Mouse (Mus musculus) liver, embryonic 15.5 days (tissue): ENCODE measurements at regions not wholly inside any gene's neighbourhood (a gene's known extent, or its start where the extent isn't known, plus 50 kb on each side); places are given as distances from the start of the nearest gene placed in this dataset.

Experiments
- ATAC-seq: fragments of 200-750 bp; cut with Nextera tagmentation; 2 replicates; pipeline ENCODE4 v1.8.0; 2017; ENCODE audit warnings: moderate number of reproducible peaks, mild to moderate bottlenecking, moderate library complexity; ENCODE audit not compliant: insufficient read depth
- H3K27ac ChIP-seq: fragments of 300-500 bp; sonication (generic); replicated peaks from 2 replicates; pipeline ENCODE4 v1.5.1; 2015; ENCODE audit warnings: mild to moderate bottlenecking, inconsistent platforms
- H3K27me3 ChIP-seq: fragments of 300-500 bp; sonication (generic); 2 replicates; pipeline ENCODE4 v1.6.1; 2015; ENCODE audit warnings: mild to moderate bottlenecking, inconsistent platforms
- H3K36me3 ChIP-seq: fragments of 300-500 bp; sonication (generic); replicated peaks from 2 replicates; pipeline ENCODE4 v1.6.1; 2015; ENCODE audit warnings: moderate library complexity, mild to moderate bottlenecking, inconsistent platforms
- H3K4me1 ChIP-seq: fragments of 300-500 bp; sonication (generic); replicated peaks from 2 replicates; pipeline ENCODE4 v1.6.1; 2015; ENCODE audit warnings: inconsistent platforms
- H3K4me2 ChIP-seq: fragments of 300-500 bp; sonication (generic); 2 replicates; pipeline ENCODE4 v1.6.1; 2015; ENCODE audit warnings: moderate library complexity, mild to moderate bottlenecking, inconsistent platforms
- H3K4me3 ChIP-seq: fragments of 300-500 bp; sonication (generic); replicated peaks from 2 replicates; pipeline ENCODE4 v1.5.1; 2015; ENCODE audit warnings: mild to moderate bottlenecking, inconsistent platforms
- H3K9ac ChIP-seq: fragments of 300-500 bp; sonication (generic); 2 replicates; pipeline ENCODE4 v1.6.1; 2015; ENCODE audit warnings: moderate library complexity, mild to moderate bottlenecking, inconsistent platforms
- H3K9me3 ChIP-seq: fragments of 300-500 bp; sonication (generic); replicated peaks from 2 replicates; pipeline ENCODE4 v1.6.1; 2016; ENCODE audit warnings: inconsistent platforms
- whole genome bisulfite sequencing: fragments of 180-500 bp; shearing (Covaris S2); methylation state at CpG from one replicate; pipeline ENCODE4 v1.1.7; 2015; ENCODE audit warnings: mixed read lengths; ENCODE audit not compliant: insufficient replicate concordance; 5-methylcytosine and 5-hydroxymethylcytosine counted together

GRCm38 (mm10) chr8:89906200-89906599 is 441.9 kb downstream of the Tox3 start:
- Histone ChIP-seq H3K9ac (no peak overlapping the region), H3K36me3 (no peaks in the 10 kb centered on the region), H3K27me3 (no peaks in the 10 kb centered on the region), H3K4me2 (no peak overlapping the region), H3K4me1 (no peaks in the 10 kb centered on the region), H3K9me3 (no peaks in the 10 kb centered on the region), H3K27ac (no peak overlapping the region), H3K4me3 (no peak overlapping the region)
- no peak for ATAC-seq
- 64% methylated on average over 6 of the region's 6 CpGs for WGBS

- no peak for ATAC-seq
- 48% methylated on average over 3 of the region's 3 CpGs for WGBS
- Histone ChIP-seq H3K4me1 (no peaks in the 10 kb centered on the region), H3K4me3 (no peak overlapping the region), H3K9me3 (no peaks in the 10 kb centered on the region), H3K27me3 (no peaks in the 10 kb centered on the region), H3K36me3 (no peaks in the 10 kb centered on the region), H3K9ac (no peak overlapping the region), H3K27ac (no peak overlapping the region), H3K4me2 (no peak overlapping the region)
Observed at GRCm38 (mm10) chr8:89905588-89905987, 442.6 kb downstream of the Tox3 start.

GRCm38 (mm10) chr8:89903346-89903745 is 444.8 kb downstream of the Tox3 start:
- no peaks in the 10 kb centered on the region for H3K27me3 ChIP-seq
- H3K4me3 ChIP-seq = no peak overlapping the region
- 58% methylated on average over 1 of the region's 1 CpGs for WGBS
- H3K9ac ChIP-seq = no peak overlapping the region
- no peak overlapping the region for H3K27ac ChIP-seq
- no peaks in the 10 kb centered on the region for H3K36me3 ChIP-seq
- no peaks in the 10 kb centered on the region for H3K9me3 ChIP-seq
- ATAC-seq = no peak
- no peak overlapping the region for H3K4me2 ChIP-seq
- H3K4me1 ChIP-seq = no peaks in the 10 kb centered on the region

DNA sequence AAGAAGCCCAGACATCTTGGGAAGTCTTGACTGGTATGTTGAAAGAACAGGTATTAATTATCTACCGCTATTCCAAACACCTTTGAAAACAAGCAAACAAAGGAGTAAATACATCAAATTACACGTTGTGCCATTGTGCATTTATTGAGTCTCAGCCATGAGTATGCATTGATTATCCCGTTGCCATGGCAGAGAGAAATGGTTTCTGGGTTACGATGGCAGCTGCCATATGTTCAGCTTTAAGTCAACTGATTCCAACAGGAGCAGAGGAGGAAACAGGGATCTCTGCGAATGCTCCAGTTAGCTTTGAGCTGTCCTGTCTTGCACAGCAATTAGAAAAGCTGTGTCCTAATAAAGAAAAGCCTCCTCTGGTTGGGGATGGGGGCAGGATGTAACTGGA is 475.4 kb downstream of the Tox3 start:
- Histone ChIP-seq H3K4me1 (no peaks in the 10 kb centered on the region), H3K4me3 (no peak overlapping the region), H3K4me2 (no peak overlapping the region), H3K36me3 (no peaks in the 10 kb centered on the region), H3K9me3 (no peaks in the 10 kb centered on the region), H3K27me3 (no peaks in the 10 kb centered on the region), H3K9ac (no peak overlapping the region), H3K27ac (no peak overlapping the region)
- no peak for ATAC-seq
- 55% methylated on average over 5 of the region's 5 CpGs for WGBS

DNA sequence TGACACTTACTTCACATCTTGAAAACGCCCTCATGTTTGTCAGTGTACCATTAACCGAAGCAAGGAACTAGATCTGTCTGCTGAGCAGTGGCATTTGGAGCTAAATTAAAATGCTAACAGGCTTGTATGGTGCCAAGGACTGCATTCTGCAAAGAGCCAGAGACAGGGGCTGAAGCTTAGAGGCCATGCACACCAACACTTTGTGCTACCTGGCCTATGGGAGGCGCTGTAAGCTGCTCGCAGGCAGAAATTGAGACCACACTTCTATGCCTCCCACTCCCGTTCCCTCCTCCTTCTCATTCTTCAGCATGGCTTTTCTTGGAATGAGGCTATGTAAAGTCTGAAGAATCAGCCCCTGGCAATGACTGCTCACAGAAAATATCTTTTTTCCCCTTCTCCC is 476.2 kb downstream of the Tox3 start:
- Histone ChIP-seq H3K9ac (no peak overlapping the region), H3K27me3 (no peaks in the 10 kb centered on the region), H3K4me2 (no peak overlapping the region), H3K4me1 (no peaks in the 10 kb centered on the region), H3K4me3 (no peak overlapping the region), H3K9me3 (no peaks in the 10 kb centered on the region), H3K36me3 (no peaks in the 10 kb centered on the region), H3K27ac (no peak overlapping the region)
- WGBS = 59% methylated on average over 5 of the region's 5 CpGs
- no peak for ATAC-seq

DNA sequence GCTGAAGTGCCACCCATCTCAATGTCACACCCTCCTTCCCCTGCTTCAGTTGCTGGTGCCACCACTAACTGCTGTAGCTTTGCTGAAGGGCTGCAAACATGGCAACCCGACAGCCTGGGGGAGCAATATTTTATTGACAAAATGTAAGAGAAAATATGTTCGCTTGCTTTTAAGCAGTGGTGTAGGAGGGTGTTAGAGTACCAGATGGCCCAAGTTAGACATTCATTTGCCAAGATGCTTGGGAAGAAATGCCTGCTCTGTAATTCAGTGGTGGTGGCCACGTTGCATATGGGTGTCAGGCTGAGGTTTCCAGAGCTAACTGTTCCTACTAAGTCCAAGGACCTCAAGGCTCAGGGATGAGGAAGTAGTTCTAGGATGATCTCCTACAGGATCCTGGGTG is 488.3 kb downstream of the Tox3 start:
- Histone ChIP-seq H3K4me1 (no peaks in the 10 kb centered on the region), H3K36me3 (no peaks in the 10 kb centered on the region), H3K9ac (no peak overlapping the region), H3K4me3 (no peak overlapping the region), H3K4me2 (no peak overlapping the region), H3K9me3 (no peaks in the 10 kb centered on the region), H3K27me3 (no peaks in the 10 kb centered on the region), H3K27ac (no peak overlapping the region)
- 61% methylated on average over 3 of the region's 3 CpGs for WGBS
- no peak for ATAC-seq

DNA sequence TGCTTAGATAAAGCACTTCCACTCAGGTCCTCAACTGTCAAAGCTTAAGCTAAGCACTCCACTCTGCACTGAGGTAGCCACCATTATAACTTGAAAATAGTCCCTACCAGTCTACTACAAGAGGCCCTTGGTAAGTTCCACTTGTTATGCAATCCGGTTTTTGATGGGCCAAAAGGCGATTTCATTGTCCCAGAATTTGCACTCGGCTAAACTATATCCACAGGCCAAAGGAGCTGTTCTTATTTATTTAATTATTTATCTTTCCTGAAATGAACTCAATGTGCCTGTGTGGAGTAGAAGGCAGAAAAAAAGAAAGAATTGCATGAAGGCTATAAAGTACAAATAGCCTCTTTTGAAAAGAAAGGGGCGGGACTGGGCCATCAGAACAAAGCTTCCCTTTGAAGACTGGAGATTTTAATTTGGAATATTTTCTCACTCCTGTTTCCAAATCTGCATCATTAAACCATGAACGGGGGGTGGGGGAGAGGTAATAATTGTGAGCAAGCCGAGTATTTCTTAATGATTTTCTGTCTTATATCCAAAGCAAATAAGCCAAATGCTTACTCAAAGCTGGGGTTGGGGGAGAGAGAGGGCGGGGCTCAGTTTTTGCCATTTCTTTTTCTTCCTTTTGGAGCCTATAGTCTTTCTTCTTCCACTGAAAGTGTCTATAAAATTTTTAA is 489.3 kb downstream of the Tox3 start:
- Histone ChIP-seq H3K27ac (no peak overlapping the region), H3K9me3 (no peaks in the 10 kb centered on the region), H3K36me3 (no peaks in the 10 kb centered on the region), H3K4me1 (no peaks in the 10 kb centered on the region), H3K4me2 (no peak overlapping the region), H3K27me3 (no peaks in the 10 kb centered on the region), H3K4me3 (no peak overlapping the region), H3K9ac (no peak overlapping the region)
- WGBS = 64% methylated on average over 7 of the region's 7 CpGs
- no peak for ATAC-seq

DNA sequence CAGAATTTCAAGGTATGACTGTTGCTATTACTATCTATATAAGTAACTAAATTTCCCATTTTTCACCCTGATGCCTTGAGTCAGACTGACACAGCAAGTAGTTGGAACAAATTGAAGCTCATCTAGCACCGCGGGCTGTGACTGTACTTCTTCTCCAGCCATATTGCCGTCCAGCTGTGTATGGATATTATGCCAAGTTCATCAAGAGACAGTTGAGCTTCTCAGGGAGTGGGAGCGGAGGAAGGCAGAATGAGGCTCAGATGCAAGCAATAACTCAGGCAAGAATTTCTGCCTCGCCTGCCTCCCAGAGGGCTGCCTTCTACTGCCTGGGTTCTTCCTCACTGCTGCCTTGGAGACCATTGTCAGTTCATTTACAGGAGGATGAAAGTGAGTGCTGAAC is 492.6 kb downstream of the Tox3 start:
- Histone ChIP-seq H3K27me3 (no peaks in the 10 kb centered on the region), H3K4me2 (no peak overlapping the region), H3K36me3 (no peaks in the 10 kb centered on the region), H3K9me3 (no peaks in the 10 kb centered on the region), H3K4me1 (no peaks in the 10 kb centered on the region), H3K9ac (no peak overlapping the region), H3K27ac (no peak overlapping the region), H3K4me3 (no peak overlapping the region)
- WGBS = 83% methylated on average over 5 of the region's 5 CpGs
- ATAC-seq = no peak

DNA sequence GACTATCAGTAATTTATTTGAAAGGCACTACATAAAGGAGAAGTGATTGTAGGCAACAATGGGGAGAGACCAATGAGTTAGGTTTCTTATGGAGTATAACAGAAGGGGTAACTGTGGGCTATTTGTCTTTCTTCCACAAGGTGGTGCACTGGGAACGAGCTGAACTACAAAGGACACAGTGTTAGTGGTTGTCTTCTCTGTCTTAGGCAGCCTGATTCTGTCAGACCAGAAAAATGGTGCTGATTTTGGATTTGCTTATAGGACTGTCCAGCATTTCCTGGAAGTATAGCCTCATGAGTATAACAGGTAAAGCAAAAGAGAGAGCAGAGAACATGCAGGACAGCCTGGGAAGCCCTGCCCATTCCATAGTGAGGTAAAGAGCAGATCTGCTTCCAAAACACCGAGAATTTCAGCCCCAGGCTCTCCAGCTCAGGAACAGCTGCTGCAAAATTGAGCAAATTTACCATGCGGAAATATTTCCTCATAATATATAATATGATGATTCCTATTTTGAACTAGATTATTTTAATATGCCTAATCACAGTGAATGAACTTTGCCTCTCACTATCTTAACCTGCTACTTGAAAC is 497.8 kb downstream of the Tox3 start:
- H3K9ac ChIP-seq = no peak overlapping the region
- no peak for ATAC-seq
- no peaks in the 10 kb centered on the region for H3K36me3 ChIP-seq
- no peak overlapping the region for H3K4me3 ChIP-seq
- H3K27ac ChIP-seq = no peak overlapping the region
- no peaks in the 10 kb centered on the region for H3K27me3 ChIP-seq
- no peaks in the 10 kb centered on the region for H3K9me3 ChIP-seq
- no peak overlapping the region for H3K4me2 ChIP-seq
- WGBS = 34% methylated on average over 3 of the region's 3 CpGs
- no peaks in the 10 kb centered on the region for H3K4me1 ChIP-seq

- H3K4me1 ChIP-seq = no peaks in the 10 kb centered on the region
- H3K27ac ChIP-seq = no peak overlapping the region
- no peak for ATAC-seq
- no peaks in the 10 kb centered on the region for H3K27me3 ChIP-seq
- WGBS = 47% methylated on average over 7 of the region's 7 CpGs
- H3K9ac ChIP-seq = no peak overlapping the region
- no peak overlapping the region for H3K4me2 ChIP-seq
- H3K9me3 ChIP-seq = no peaks in the 10 kb centered on the region
- H3K4me3 ChIP-seq = no peak overlapping the region
- no peaks in the 10 kb centered on the region for H3K36me3 ChIP-seq
Observed at GRCm38 (mm10) chr8:89849416-89850208, 498.5 kb downstream of the Tox3 start.

DNA sequence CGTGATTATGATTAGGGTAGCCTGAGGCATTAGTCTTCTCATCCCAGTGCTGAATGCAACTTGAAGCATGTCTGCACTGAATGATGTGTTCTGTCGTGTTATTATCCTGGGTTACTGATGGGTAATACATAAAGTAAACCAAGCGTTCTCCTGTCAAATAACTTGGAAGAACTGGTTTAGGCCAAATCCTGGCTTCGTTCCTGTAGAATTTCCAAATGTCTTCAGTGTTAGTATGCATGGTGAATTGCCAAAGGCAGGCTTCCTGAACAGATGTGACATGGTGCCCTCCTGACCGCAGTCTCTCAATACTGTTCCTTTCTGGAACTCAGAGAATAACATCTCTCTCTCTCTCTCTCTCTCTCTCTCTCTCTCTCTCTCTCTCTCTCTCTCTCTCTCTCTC is 509.6 kb downstream of the Tox3 start:
- WGBS = 62% methylated on average over 5 of the region's 5 CpGs
- Histone ChIP-seq H3K9me3 (no peaks in the 10 kb centered on the region), H3K36me3 (no peaks in the 10 kb centered on the region), H3K4me3 (no peak overlapping the region), H3K27ac (no peak overlapping the region), H3K4me2 (no peak overlapping the region), H3K27me3 (no peaks in the 10 kb centered on the region), H3K4me1 (no peaks in the 10 kb centered on the region), H3K9ac (no peak overlapping the region)
- ATAC-seq = no peak
